Comparison of ENCODE assay signal across 10 mouse cellular contexts in genomic region chr11:43575376-43576151, GRCm38 (mm10). TPM values are rescaled to one million over a fixed set of nuclear protein-coding genes. Genes with fewer than 3 reads are reported as not detected.
A peak's percentile ranks its signal among the peaks of the same experiment; 100 is the strongest.
DNase-seq lines count a peak whose midpoint lies in the region; ATAC-seq and TF ChIP-seq lines count a peak whose summit lies in the region.
"Had no signal": no experiment of that assay in that cellular context is flagged by ENCODE, and none has a peak within 500 bp of the region (broad histone marks: within the 10 kb centered on the region; RNA-seq: fewer than 3 reads in every experiment).

No protein-coding gene starts in this region.

- no peaks in the 10 kb centered on the region for H3K9me3 ChIP-seq in heart, embryonic 16.5 days (replicated peaks; ENCODE audit: control insufficient read depth, low read length)
- H3K9me3 ChIP-seq in forebrain, embryonic 12.5 days, result no peaks in the 10 kb centered on the region
- H3K9me3 ChIP-seq in limb, embryonic 14.5 days (ENCODE audit: control insufficient read depth, low read length), result no peaks in the 10 kb centered on the region
- H3K9me3 ChIP-seq in neural tube, embryonic 13.5 days, result no peaks in the 10 kb centered on the region

- H3K9ac ChIP-seq in heart, embryonic 16.5 days (ENCODE audit: low read length), result peak overlapping the region; percentile 58; the same call in 1 of the 2 replicates
- H3K9ac ChIP-seq in forebrain, embryonic 12.5 days, result peak overlapping the region; percentile 40; the same call in 1 of the 2 replicates
- H3K9ac ChIP-seq in limb, embryonic 14.5 days (ENCODE audit: low read depth, low read length, severe bottlenecking), result no peak overlapping the region
- H3K9ac ChIP-seq in neural tube, embryonic 13.5 days, result peak overlapping the region; percentile 56

- TF ChIP-seq POLR2A in limb, embryonic 14.5 days (IDR thresholded peaks at IDR 0.05; ENCODE audit: borderline replicate concordance, extremely low read depth, insufficient read depth, insufficient read length), result no peak

- H3K27me3 ChIP-seq in heart, embryonic 16.5 days (ENCODE audit: control insufficient read depth, insufficient read depth, low read length), result no peaks in the 10 kb centered on the region
- H3K27me3 ChIP-seq in forebrain, embryonic 12.5 days, result 0 out of 2 replicates have a peak, but pooled peaks cover 2% of the 10 kb centered on the region
- no peaks in the 10 kb centered on the region for H3K27me3 ChIP-seq in limb, embryonic 14.5 days (ENCODE audit: control insufficient read depth, insufficient read depth, low read length)
- no peaks in the 10 kb centered on the region for H3K27me3 ChIP-seq in neural tube, embryonic 13.5 days

- H3K4me3 ChIP-seq in heart, embryonic 16.5 days (ENCODE audit: low read length), result no peak overlapping the region
- no peak overlapping the region; the same call in 1 of the 2 replicates for H3K4me3 ChIP-seq in forebrain, embryonic 12.5 days (replicated peaks)
- no peak overlapping the region for H3K4me3 ChIP-seq in limb, embryonic 14.5 days (replicated peaks; ENCODE audit: low read length)
- H3K4me3 ChIP-seq in neural tube, embryonic 13.5 days, result no peak overlapping the region

- peak overlapping the region; percentile 63; the same call in 1 of the 2 replicates for H3K27ac ChIP-seq in heart, embryonic 16.5 days (ENCODE audit: low read length)
- peak overlapping the region; percentile 91 for H3K27ac ChIP-seq in forebrain, embryonic 12.5 days
- 0 out of 2 replicates have a peak overlapping the region, but pooled peaks have one; percentile 8 for H3K27ac ChIP-seq in limb, embryonic 14.5 days (replicated peaks; ENCODE audit: low read depth, low read length)
- peak overlapping the region; percentile 90 for H3K27ac ChIP-seq in neural tube, embryonic 13.5 days (replicated peaks)

- ATAC-seq in heart, embryonic 16.5 days (replicated peaks; ENCODE audit: extremely low read depth, insufficient read depth, low FRiP score), result no peak
- peak; percentile 92 for ATAC-seq in forebrain, embryonic 12.5 days (ENCODE audit: low FRiP score)
- ATAC-seq in limb, embryonic 14.5 days (ENCODE audit: low FRiP score, low read depth), result no peak
- ATAC-seq in neural tube, embryonic 13.5 days (ENCODE audit: low read depth), result peak; percentile 75
- ATAC-seq: CD4-positive, CD25-positive, alpha-beta regulatory T cell, adult 4 months had no signal

- peaks cover 28% of the 10 kb centered on the region for H3K4me1 ChIP-seq in heart, embryonic 16.5 days (ENCODE audit: control insufficient read depth, insufficient read depth, low read length)
- H3K4me1 ChIP-seq in forebrain, embryonic 12.5 days, result peaks cover 48% of the 10 kb centered on the region
- peaks cover 7% of the 10 kb centered on the region for H3K4me1 ChIP-seq in limb, embryonic 14.5 days (ENCODE audit: control insufficient read depth, insufficient read depth, low read length)
- peaks cover 31% of the 10 kb centered on the region for H3K4me1 ChIP-seq in neural tube, embryonic 13.5 days (replicated peaks)

- no peak overlapping the region for H3K4me2 ChIP-seq in heart, embryonic 16.5 days (ENCODE audit: low read depth, low read length)
- peak overlapping the region; percentile 41 for H3K4me2 ChIP-seq in forebrain, embryonic 12.5 days
- no peak overlapping the region for H3K4me2 ChIP-seq in limb, embryonic 14.5 days (replicated peaks; ENCODE audit: low read depth, low read length, severe bottlenecking)
- peak overlapping the region; percentile 24 for H3K4me2 ChIP-seq in neural tube, embryonic 13.5 days

- H3K36me3 ChIP-seq in heart, embryonic 16.5 days (ENCODE audit: control insufficient read depth, insufficient read depth), result peaks cover 10% of the 10 kb centered on the region
- peaks cover 14% of the 10 kb centered on the region for H3K36me3 ChIP-seq in forebrain, embryonic 12.5 days (replicated peaks)
- peaks cover 10% of the 10 kb centered on the region for H3K36me3 ChIP-seq in limb, embryonic 14.5 days (ENCODE audit: control insufficient read depth, insufficient read depth, low read length)
- peaks cover 14% of the 10 kb centered on the region for H3K36me3 ChIP-seq in neural tube, embryonic 13.5 days

- no peak for DNase-seq in heart, adult 9 months (ENCODE audit: low spot score in 2 of 2)
- DNase-seq in limb, embryonic 14.5 days (ENCODE audit: low spot score), result no peak
- DNase-seq in layer of hippocampus, adult 8-10 months (ENCODE audit: low spot score in 2 of 2), result no peak
- DNase-seq in adrenal gland, postnatal 36 days, result no peak
- no peak for DNase-seq in c-Kit-positive CD71-positive TER-119-positive erythroid progenitor cells, embryonic 14.5 days (ENCODE audit: low spot score)

- 25% methylated on average over 9 of the region's 9 CpGs for WGBS in heart, embryonic 16.5 days
- 2% methylated on average over 9 of the region's 9 CpGs for WGBS in forebrain, embryonic 12.5 days
- WGBS in limb, embryonic 14.5 days, result 27% methylated on average over 9 of the region's 9 CpGs
- 9% methylated on average over 9 of the region's 9 CpGs for WGBS in neural tube, embryonic 13.5 days

RNA-seq across cellular contexts. Expression of gene 4933415A04Rik, which starts 11.3 kb away (rescaled TPM):
- 4.5 and 5.5 TPM in 2 replicates for polyA plus RNA-seq in heart, embryonic 16.5 days (2015; fragmentation: Nextera tagmentation; extraction: Ambion mirVana)
- polyA plus RNA-seq in forebrain, embryonic 12.5 days (2016; fragmentation: Nextera tagmentation; extraction: Ambion mirVana), result 5.8 and 6.1 TPM in 2 replicates
- polyA plus RNA-seq in limb, embryonic 14.5 days (2012; rRNA removed), result 0.61 and 0.70 TPM in 2 replicates
- 2.2 and 3.6 TPM in 2 replicates for polyA plus RNA-seq in limb, embryonic 14.5 days (2014; fragmentation: Nextera tagmentation; extraction: Ambion mirVana)
- polyA plus RNA-seq in neural tube, embryonic 13.5 days (2015; fragmentation: Nextera tagmentation; extraction: Ambion mirVana), result 7.1 and 7.3 TPM in 2 replicates
- 1 to 10 TPM; 1.3 to 3.0 (median 2.4) TPM for total RNA-seq in layer of hippocampus, adult 8-10 months (2022)
- total RNA-seq in adrenal gland, postnatal 36 days (2021), result 1 to 10 TPM in 1 of 2 experiments, under 1 TPM in 1; 0.36 to 1.0 TPM
- polyA plus RNA-seq: CD4-positive, CD25-positive, alpha-beta regulatory T cell, adult 4 months had no signal

RNA-seq across cellular contexts. Expression of gene Fabp6, which starts 25.8 kb away (rescaled TPM):
- polyA plus RNA-seq in heart, embryonic 16.5 days (2015; fragmentation: Nextera tagmentation; extraction: Ambion mirVana), result 18.3 TPM in 1 of 2 replicates, not detected in the other
- not detected in 2 replicates for polyA plus RNA-seq in forebrain, embryonic 12.5 days (2016; fragmentation: Nextera tagmentation; extraction: Ambion mirVana)
- polyA plus RNA-seq in limb, embryonic 14.5 days (2012; rRNA removed), result 0.49 TPM in 1 of 2 replicates, not detected in the other
- not detected in 2 replicates for polyA plus RNA-seq in limb, embryonic 14.5 days (2014; fragmentation: Nextera tagmentation; extraction: Ambion mirVana)
- not detected in 2 replicates for polyA plus RNA-seq in neural tube, embryonic 13.5 days (2015; fragmentation: Nextera tagmentation; extraction: Ambion mirVana)
- not detected for total RNA-seq in layer of hippocampus, adult 8-10 months (2022)
- not detected for total RNA-seq in adrenal gland, postnatal 36 days (2021)
- total RNA-seq: left cerebral cortex, postnatal 36 days had no signal
- polyA plus RNA-seq: CD4-positive, CD25-positive, alpha-beta regulatory T cell, adult 4 months had no signal

RNA-seq across cellular contexts. Expression of gene Ccnjl, which starts 47.0 kb away (rescaled TPM):
- polyA plus RNA-seq in heart, embryonic 16.5 days (2015; fragmentation: Nextera tagmentation; extraction: Ambion mirVana), result 19.5 and 20.4 TPM in 2 replicates
- 20.6 and 22.1 TPM in 2 replicates for polyA plus RNA-seq in forebrain, embryonic 12.5 days (2016; fragmentation: Nextera tagmentation; extraction: Ambion mirVana)
- polyA plus RNA-seq in limb, embryonic 14.5 days (2012; rRNA removed), result 5.1 and 5.9 TPM in 2 replicates
- 7.7 and 11.5 TPM in 2 replicates for polyA plus RNA-seq in limb, embryonic 14.5 days (2014; fragmentation: Nextera tagmentation; extraction: Ambion mirVana)
- 20.9 and 26.7 TPM in 2 replicates for polyA plus RNA-seq in neural tube, embryonic 13.5 days (2015; fragmentation: Nextera tagmentation; extraction: Ambion mirVana)
- 10 to 100 TPM in 1 of 4 experiments, 1 to 10 TPM in 3; 7.5 to 10.4 (median 8.8) TPM for total RNA-seq in layer of hippocampus, adult 8-10 months (2022)
- total RNA-seq in adrenal gland, postnatal 36 days (2021), result 1 to 10 TPM; 2.1 TPM

Comparison
In these comparisons a context has a peak if more than half of its experiments do, and no peak if none do; other contexts are left out.
1. ATAC-seq: peak in forebrain, embryonic 12.5 days (single experiment) and neural tube, embryonic 13.5 days (single experiment); none in heart, embryonic 16.5 days (single experiment) and limb, embryonic 14.5 days (single experiment).
2. H3K27ac ChIP-seq: peak in every context shown above with its lines; median percentile 91 in forebrain, embryonic 12.5 days; 90 in neural tube, embryonic 13.5 days; 63 in heart, embryonic 16.5 days; 8 in limb, embryonic 14.5 days.
3. H3K4me2 ChIP-seq: peak in forebrain, embryonic 12.5 days (single experiment) and neural tube, embryonic 13.5 days (single experiment); none in heart, embryonic 16.5 days (single experiment) and limb, embryonic 14.5 days (single experiment).